Mouse (Mus musculus) neural tube, embryonic 11.5 days (tissue): ENCODE results near the gene Trim24. TPM values are rescaled to one million over a fixed set of nuclear protein-coding genes. Genes with fewer than 3 reads are reported as not detected.
"Not testable (repeated sequence)": the region's sequence is repeated elsewhere in the genome, so short reads cannot be mapped to it uniquely, and the experiment has no call there.

Experiments
- ATAC-seq: fragments of 200-750 bp; cut with Nextera tagmentation; 2 replicates; pipeline ENCODE4 v1.8.0; 2017; ENCODE audit warnings: moderate number of reproducible peaks, mild to moderate bottlenecking, moderate TSS enrichment, moderate library complexity; ENCODE audit not compliant: insufficient read depth, low FRiP score, low TSS enrichment
- DNase-seq: peaks from one replicate; pipeline ENCODE4 v3.0.0-alpha.2; 2015; ENCODE audit warnings: low spot score
- H3K27ac ChIP-seq: fragments of 300-500 bp; sonication (generic); 2 replicates; pipeline ENCODE4 v1.5.1; 2014; ENCODE audit warnings: low read depth, mild to moderate bottlenecking, low read length
- H3K27me3 ChIP-seq: fragments of 300-500 bp; sonication (generic); 2 replicates; pipeline ENCODE4 v1.6.1; 2014; ENCODE audit warnings: mild to moderate bottlenecking, low read length, mixed read lengths; ENCODE audit not compliant: control insufficient read depth, insufficient read depth
- H3K36me3 ChIP-seq: fragments of 300-500 bp; sonication (generic); 2 replicates; pipeline ENCODE4 v1.6.1; 2014; ENCODE audit warnings: mild to moderate bottlenecking, low read length, moderate library complexity, mixed read lengths; ENCODE audit not compliant: control insufficient read depth, insufficient read depth
- H3K4me1 ChIP-seq: fragments of 300-500 bp; sonication (generic); 2 replicates; pipeline ENCODE4 v1.6.1; 2014; ENCODE audit warnings: low read length, mixed read lengths; ENCODE audit not compliant: control insufficient read depth, insufficient read depth
- H3K4me2 ChIP-seq: fragments of 300-500 bp; sonication (generic); 2 replicates; pipeline ENCODE4 v1.6.1; 2014; ENCODE audit warnings: low read depth, mild to moderate bottlenecking, moderate library complexity
- H3K4me3 ChIP-seq: fragments of 300-500 bp; sonication (generic); 2 replicates; pipeline ENCODE4 v1.5.1; 2014; ENCODE audit warnings: low read depth, low read length
- H3K9ac ChIP-seq: fragments of 300-500 bp; sonication (generic); 2 replicates; pipeline ENCODE4 v1.6.1; 2014; ENCODE audit warnings: mild to moderate bottlenecking, low read length
- H3K9me3 ChIP-seq: fragments of 300-500 bp; sonication (generic); 2 replicates; pipeline ENCODE4 v1.6.1; 2016; ENCODE audit warnings: low read length; ENCODE audit not compliant: control insufficient read depth
- WGBS: fragments of 180-500 bp; shearing (Covaris S2); extraction: QIAGEN DNeasy Blood & Tissue Kit; methylation state at CpG from one replicate; pipeline ENCODE4 v1.1.7; 2014; 5-methylcytosine and 5-hydroxymethylcytosine counted together
- polyA plus RNA-seq: library from polyadenylated mRNA; unstranded; fragments of >200 nt; fragmentation: Nextera tagmentation; extraction: Ambion mirVana; gene quantifications from 2 replicates; pipeline ENCODE4 v1.2.1, GENCODE M21; 2014

Trim24 gene
- polyA plus RNA-seq, 1 experiment from 2014 or later, result 39.9 TPM

DNA sequence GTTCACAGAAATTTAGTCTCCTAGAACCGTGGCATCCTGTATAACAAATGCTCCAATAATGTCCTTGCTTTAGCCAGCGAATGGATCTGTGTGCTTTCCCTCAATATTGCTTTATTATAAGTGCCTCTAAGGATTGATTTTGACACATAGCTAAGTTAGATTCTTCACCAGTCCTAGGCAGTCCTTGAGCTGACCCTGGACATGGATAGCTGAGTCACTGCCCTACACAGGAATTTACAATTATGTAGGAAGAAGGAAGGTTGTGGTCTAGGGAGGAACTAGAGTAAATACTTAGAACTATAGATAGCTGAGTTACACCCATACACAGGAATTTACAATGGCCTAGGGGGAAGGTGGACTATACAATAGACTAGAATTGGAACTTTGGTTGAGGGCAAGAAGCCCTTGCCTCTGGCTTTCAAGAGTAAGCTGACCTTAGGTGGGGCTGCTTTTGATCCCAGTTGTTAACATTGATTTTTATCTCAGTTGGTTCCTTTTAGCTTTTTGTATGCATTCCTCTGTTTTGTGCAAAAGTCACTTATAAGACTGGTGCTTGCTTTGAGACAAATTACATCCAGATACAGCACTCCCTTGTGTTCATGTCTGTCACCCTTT is 33.6 kb upstream of the Trim24 start:
- ATAC-seq, DNase-seq, H3K4me3 ChIP-seq, H3K4me2 ChIP-seq, H3K9me3 ChIP-seq, H3K27ac ChIP-seq, H3K4me1 ChIP-seq, H3K27me3 ChIP-seq, H3K36me3 ChIP-seq, H3K9ac ChIP-seq: not testable (repeated sequence)
- 82% methylated on average over 2 of the region's 2 CpGs for WGBS

- ATAC-seq (no peak), DNase-seq (no peak)
- Histone ChIP-seq H3K4me3 (no peak overlapping the region), H3K9ac (no peak overlapping the region), H3K36me3 (no peaks in the 10 kb centered on the region), H3K27ac (no peak overlapping the region), H3K4me1 (no peaks in the 10 kb centered on the region), H3K27me3 (no peaks in the 10 kb centered on the region), H3K4me2 (no peak overlapping the region), H3K9me3 (no peaks in the 10 kb centered on the region)
- WGBS, result 88% methylated on average over 5 of the region's 5 CpGs
These were observed 27.6 kb upstream of the Trim24 start for GRCm38 (mm10) chr6:37842779-37843605.

DNA sequence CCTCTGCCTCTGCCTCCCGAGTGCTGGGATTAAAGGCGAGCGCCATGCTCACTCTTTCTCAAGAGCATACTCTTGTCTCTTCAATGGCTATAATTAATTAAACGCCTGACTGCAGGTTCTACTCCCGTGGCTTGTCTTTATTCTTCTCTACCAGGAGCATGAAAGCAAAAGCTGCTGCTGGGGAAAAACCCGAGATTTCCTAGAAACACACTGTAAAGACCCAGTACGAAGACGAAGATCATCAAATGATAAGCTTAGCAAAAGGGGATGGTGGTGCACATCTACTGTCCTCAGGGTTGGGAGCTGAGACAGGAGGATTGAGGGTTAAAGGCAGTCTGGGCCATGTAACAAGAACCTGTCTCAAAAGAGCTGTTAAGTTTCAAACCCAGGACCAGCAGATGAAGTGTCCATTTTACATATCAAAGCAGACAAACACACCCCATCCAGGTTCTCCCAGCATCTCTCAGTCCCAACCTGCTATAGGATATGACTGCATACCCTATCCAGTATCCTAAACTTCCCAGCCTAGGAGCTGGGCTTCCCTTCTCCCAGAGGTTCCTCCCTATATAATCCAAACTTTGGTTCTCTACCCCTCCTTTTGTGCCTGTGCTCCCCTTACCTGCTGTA is 26.9 kb upstream of the Trim24 start:
- no peaks in the 10 kb centered on the region for H3K4me1 ChIP-seq
- H3K27ac ChIP-seq, result no peak overlapping the region
- 88% methylated on average over 8 of the region's 8 CpGs for WGBS
- ATAC-seq (no peak), DNase-seq (no peak)
- no peaks in the 10 kb centered on the region for H3K27me3 ChIP-seq
- no peak overlapping the region for H3K9ac ChIP-seq
- H3K9me3 ChIP-seq, result no peaks in the 10 kb centered on the region
- H3K36me3 ChIP-seq, result no peaks in the 10 kb centered on the region
- H3K4me2 ChIP-seq, result no peak overlapping the region
- no peak overlapping the region for H3K4me3 ChIP-seq

DNA sequence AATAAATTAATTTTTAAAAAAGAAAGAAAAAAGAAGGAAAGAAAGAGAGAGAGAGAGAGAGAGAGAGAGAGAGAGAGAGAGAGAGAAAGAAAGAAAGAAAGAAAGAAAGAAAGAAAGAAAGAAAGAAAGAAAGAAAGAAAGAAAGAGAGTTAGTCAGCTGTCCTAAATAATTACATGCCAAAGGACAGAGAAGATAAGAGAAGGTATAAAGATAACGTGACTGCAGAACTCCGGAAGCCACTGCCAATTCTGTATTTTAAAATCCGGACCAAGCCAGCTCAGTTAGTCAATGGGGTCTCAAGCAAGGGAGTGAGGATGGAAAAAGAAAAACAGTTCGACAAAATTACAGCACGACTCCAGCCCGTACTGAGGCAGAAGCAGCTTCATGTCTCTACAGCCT is 25.7 kb upstream of the Trim24 start:
- DNase-seq, ATAC-seq, H3K36me3 ChIP-seq, H3K9ac ChIP-seq, H3K4me3 ChIP-seq, H3K9me3 ChIP-seq, H3K4me1 ChIP-seq, H3K4me2 ChIP-seq, H3K27me3 ChIP-seq, H3K27ac ChIP-seq: not testable (repeated sequence)
- WGBS, result 91% methylated on average over 6 of the region's 6 CpGs

DNA sequence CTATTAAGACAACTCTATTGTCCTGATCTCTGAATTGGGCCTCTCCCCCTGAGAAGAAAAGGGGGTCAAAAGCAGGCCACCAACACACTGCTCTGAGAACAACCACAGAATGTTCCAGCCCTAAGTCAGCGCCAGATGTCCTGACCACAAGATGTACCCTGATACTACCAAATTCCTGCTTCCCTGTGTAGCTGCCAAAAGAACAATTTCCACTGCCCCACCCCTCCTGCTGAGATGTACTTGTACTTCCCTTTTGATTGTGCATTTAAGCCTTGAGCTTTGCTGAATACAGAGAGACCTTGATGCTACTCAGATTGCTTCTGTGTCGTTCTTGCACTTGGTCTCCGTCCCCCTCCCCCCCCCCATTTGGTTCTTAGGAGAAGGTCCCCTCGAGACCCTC is 23.1 kb upstream of the Trim24 start:
- DNase-seq, H3K27ac ChIP-seq, ATAC-seq, H3K9ac ChIP-seq, H3K4me1 ChIP-seq, H3K4me2 ChIP-seq, H3K9me3 ChIP-seq, H3K36me3 ChIP-seq, H3K4me3 ChIP-seq, H3K27me3 ChIP-seq: not testable (repeated sequence)
- WGBS, result 81% methylated on average over 4 of the region's 4 CpGs

- Histone ChIP-seq H3K4me2 (no peak overlapping the region), H3K27me3 (no peaks in the 10 kb centered on the region), H3K36me3 (no peaks in the 10 kb centered on the region), H3K9me3 (no peaks in the 10 kb centered on the region), H3K27ac (no peak overlapping the region), H3K9ac (no peak overlapping the region), H3K4me3 (no peak overlapping the region), H3K4me1 (no peaks in the 10 kb centered on the region)
- WGBS, result 80% methylated on average over 2 of the region's 2 CpGs
- no peak for ATAC-seq
- DNase-seq, result no peak
These were observed 19.3 kb upstream of the Trim24 start for GRCm38 (mm10) chr6:37851352-37851751.

DNA sequence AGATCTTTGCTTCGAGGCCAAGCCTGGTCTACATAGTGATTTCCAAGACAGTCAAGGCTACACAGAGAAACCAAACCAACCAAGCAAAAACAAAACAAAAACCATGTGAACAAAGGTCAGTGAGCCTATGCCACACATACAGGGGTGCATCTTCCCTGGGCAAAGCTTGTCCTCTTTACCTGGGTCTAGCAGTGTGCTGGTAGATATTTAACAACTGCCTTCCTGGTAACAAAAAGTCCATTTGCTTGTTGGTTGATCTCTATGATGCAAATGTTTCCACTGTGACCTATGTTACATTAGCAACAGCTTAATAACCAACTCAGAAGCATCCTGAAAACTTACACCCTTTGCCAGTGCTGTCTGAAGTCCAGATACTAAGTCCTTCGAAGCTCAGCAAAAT is 17.3 kb upstream of the Trim24 start:
- Histone ChIP-seq H3K9ac (no peak overlapping the region), H3K4me2 (no peak overlapping the region), H3K27me3 (no peaks in the 10 kb centered on the region), H3K27ac (no peak overlapping the region), H3K4me3 (no peak overlapping the region), H3K4me1 (no peaks in the 10 kb centered on the region), H3K9me3 (no peaks in the 10 kb centered on the region), H3K36me3 (no peaks in the 10 kb centered on the region)
- DNase-seq (no peak), ATAC-seq (no peak)
- WGBS, result 94% methylated on average over 2 of the region's 2 CpGs

DNA sequence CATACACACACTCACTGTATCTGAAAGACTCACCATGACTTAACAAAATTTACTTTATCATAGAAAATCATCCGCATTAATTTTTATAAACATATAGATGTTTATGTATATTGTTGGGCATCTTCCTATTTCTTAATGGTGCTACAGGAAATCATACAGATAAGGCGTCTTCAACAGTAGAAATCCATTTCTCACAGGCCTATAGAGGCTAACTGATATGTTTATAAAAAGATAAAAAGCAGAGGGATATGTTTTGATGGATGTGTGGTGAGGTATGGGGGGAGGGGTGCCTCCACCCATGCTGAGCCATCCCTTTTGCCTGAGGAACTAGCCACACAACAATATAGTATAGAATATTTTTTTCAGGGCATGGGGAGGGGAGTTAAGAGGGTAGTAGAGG is 15.2 kb upstream of the Trim24 start:
- DNase-seq (no peak), ATAC-seq (no peak)
- Histone ChIP-seq H3K4me3 (no peak overlapping the region), H3K36me3 (no peaks in the 10 kb centered on the region), H3K27ac (no peak overlapping the region), H3K9me3 (no peaks in the 10 kb centered on the region), H3K4me2 (no peak overlapping the region), H3K9ac (no peak overlapping the region), H3K27me3 (no peaks in the 10 kb centered on the region), H3K4me1 (no peaks in the 10 kb centered on the region)
- 91% methylated on average over 2 of the region's 2 CpGs for WGBS

- 95% methylated on average over 9 of the region's 9 CpGs for WGBS
- H3K9ac ChIP-seq, H3K27me3 ChIP-seq, H3K27ac ChIP-seq, H3K4me3 ChIP-seq, H3K36me3 ChIP-seq, H3K9me3 ChIP-seq, ATAC-seq, DNase-seq, H3K4me2 ChIP-seq, H3K4me1 ChIP-seq: not testable (repeated sequence)
These were observed 14.3 kb upstream of the Trim24 start for GRCm38 (mm10) chr6:37856300-37856699.
